Mouse (Mus musculus) small intestine, adult 2 months (tissue): ENCODE data around the gene Tenm3. TPM values are rescaled to one million over a fixed set of nuclear protein-coding genes. Genes with fewer than 3 reads are reported as not detected.

Source experiments
- H3K27ac ChIP-seq: fragments of 200-500 bp; 2 replicates; pipeline ENCODE4 v1.5.1; 2012; ENCODE audit warnings: low read depth, low read length, control low read depth, inconsistent platforms; ENCODE audit not compliant: insufficient read depth
- H3K27me3 ChIP-seq: fragments of 200-500 bp; 2 replicates; pipeline ENCODE4 v1.6.1; 2012; ENCODE audit warnings: mild to moderate bottlenecking, moderate library complexity, low read length, inconsistent platforms; ENCODE audit not compliant: control insufficient read depth, insufficient read depth
- H3K36me3 ChIP-seq: fragments of 200-500 bp; 2 replicates; pipeline ENCODE4 v1.6.1; 2012; ENCODE audit warnings: mild to moderate bottlenecking, low read length, control low read depth, inconsistent platforms; ENCODE audit not compliant: control insufficient read depth, insufficient read depth
- H3K4me1 ChIP-seq: fragments of 200-500 bp; 2 replicates; pipeline ENCODE4 v1.6.1; 2012; ENCODE audit warnings: low read length, inconsistent platforms, mixed read lengths; ENCODE audit not compliant: control insufficient read depth, insufficient read depth, insufficient read length
- H3K4me3 ChIP-seq: fragments of 200-500 bp; 2 replicates; pipeline ENCODE4 v1.5.1; 2012; ENCODE audit warnings: low read depth, mild to moderate bottlenecking, control low read depth, inconsistent platforms, low read length, moderate library complexity
- CTCF ChIP-seq: fragments of 200-500 bp; IDR thresholded peaks from 2 replicates; pipeline ENCODE4 v1.5.1; 2012; ENCODE audit warnings: low read depth, mild to moderate bottlenecking, control low read depth, inconsistent platforms, low read length, moderate library complexity, mixed read lengths; ENCODE audit not compliant: insufficient replicate concordance, insufficient read length; ENCODE audit errors: extremely low read depth
- POLR2A ChIP-seq: fragments of 200-500 bp; IDR thresholded peaks from 2 replicates; pipeline ENCODE4 v1.6.1; 2012; ENCODE audit warnings: low read depth, mild to moderate bottlenecking, control low read depth, inconsistent platforms, low read length, moderate library complexity
- WGBS: fragments of 180-500 bp; shearing (Covaris S2); methylation state at CpG from one replicate; pipeline ENCODE4 v1.1.7; 2018; 5-methylcytosine and 5-hydroxymethylcytosine counted together
- polyA plus RNA-seq: library from polyadenylated mRNA; depleted of rRNA; stranded (reverse); fragments of >200 nt; gene quantifications from 2 replicates; pipeline ENCODE4 v1.2.3, GENCODE M21; 2012

The Tenm3 gene
- polyA plus RNA-seq, 1 experiment = 1.6 TPM

DNA sequence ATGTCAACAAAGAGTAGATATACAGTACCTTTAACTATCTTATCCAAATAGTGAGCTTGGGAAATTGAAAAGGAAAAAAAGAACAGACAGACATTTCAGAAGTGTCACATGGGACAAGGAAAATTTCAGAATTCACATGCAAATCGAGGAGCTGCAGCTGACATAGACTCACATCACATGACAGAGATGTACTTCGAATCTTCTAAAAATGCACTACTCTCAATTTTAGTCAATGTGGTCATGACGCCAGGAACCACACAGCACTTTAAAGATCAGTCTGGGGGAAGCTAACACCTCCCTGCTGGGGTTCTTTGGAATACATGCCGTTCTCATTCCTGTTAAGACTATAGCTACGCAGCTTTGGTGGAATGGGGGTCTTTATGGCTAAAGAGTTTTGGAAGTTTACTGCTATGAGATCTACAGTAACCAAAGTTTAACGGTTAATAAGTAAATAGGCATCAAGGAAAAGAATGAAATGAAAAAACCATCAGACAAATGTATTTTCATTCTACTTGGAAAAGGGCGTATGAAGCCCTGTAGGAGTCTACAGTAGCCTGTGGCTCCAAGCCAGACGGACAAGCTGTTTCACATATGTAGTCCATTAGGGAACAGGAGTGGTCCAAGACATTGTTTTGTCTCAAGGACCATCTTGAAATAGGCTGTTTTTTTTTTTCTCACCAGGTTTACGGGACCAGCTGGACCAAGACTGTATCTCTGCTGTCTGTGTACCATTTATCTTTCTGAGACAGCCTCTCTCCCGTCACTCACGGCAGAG lies 530.4 kb downstream of the Tenm3 start:
- TF ChIP-seq POLR2A (no peak), CTCF (no peak)
- WGBS = 84% methylated on average over 11 of the region's 11 CpGs

GRCm38 (mm10) chr8:48311706-48312105 lies 532.0 kb downstream of the Tenm3 start:
- H3K27ac ChIP-seq = no peak overlapping the region
- H3K4me1 ChIP-seq = no peaks in the 10 kb centered on the region
- WGBS = 85% methylated on average over 3 of the region's 3 CpGs
- no peaks in the 10 kb centered on the region for H3K27me3 ChIP-seq
- no peaks in the 10 kb centered on the region for H3K36me3 ChIP-seq
- TF ChIP-seq CTCF (no peak), POLR2A (no peak)
- no peak overlapping the region for H3K4me3 ChIP-seq

More for the DNA sequence above, 530.4 kb downstream of the Tenm3 start:
- Histone ChIP-seq H3K27me3 (no peaks in the 10 kb centered on the region), H3K4me3 (no peak overlapping the region), H3K4me1 (no peaks in the 10 kb centered on the region), H3K36me3 (no peaks in the 10 kb centered on the region), H3K27ac (no peak overlapping the region)

GRCm38 (mm10) chr8:48310240-48310849 lies 533.4 kb downstream of the Tenm3 start:
- TF ChIP-seq CTCF = no peak
- no peak for TF ChIP-seq POLR2A
- H3K36me3 ChIP-seq = no peaks in the 10 kb centered on the region
- H3K27me3 ChIP-seq = no peaks in the 10 kb centered on the region
- H3K27ac ChIP-seq = no peak overlapping the region
- no peak overlapping the region for H3K4me3 ChIP-seq
- WGBS = 75% methylated on average over 10 of the region's 10 CpGs
- no peaks in the 10 kb centered on the region for H3K4me1 ChIP-seq

DNA sequence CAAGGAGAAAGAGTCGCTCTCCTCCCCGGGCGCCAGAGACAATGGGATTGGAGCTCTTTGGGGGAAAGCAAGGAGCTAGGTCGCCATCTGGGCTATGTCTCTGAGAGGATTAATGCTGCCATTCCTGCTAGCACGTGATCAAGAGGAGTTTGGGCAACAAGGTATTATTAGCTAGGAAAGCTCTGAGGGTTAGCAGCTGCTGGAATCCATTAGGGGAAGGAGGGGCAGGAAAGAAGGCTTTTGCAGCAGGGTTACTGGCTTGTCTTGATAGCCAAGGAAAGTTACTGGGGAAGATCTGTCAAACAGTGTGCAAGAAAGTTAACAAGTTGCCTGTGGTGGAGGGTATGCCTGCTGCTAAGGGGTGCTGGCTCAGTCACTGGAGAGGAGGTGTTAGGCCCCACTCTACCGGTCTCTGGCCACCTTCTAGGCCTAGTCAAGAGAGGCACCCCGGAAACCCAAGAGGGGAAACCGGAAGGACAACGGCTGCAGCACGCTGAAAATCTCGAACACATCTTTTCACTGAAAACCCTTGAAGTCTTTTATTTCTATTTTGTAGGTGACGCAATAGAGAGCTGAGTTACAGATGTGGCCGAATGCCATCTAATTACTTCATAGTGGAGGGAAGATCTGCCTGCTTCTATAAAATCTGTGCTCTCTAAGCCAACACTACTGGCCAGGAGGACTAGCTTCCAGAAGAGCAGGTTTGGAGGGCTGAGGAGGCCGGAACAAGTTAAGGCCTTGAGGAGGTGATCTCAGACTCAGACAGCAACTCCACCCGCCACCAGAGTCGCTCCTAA lies 534.4 kb downstream of the Tenm3 start:
- H3K36me3 ChIP-seq = no peaks in the 10 kb centered on the region
- TF ChIP-seq POLR2A (no peak), CTCF (no peak)
- no peak overlapping the region for H3K27ac ChIP-seq
- H3K4me1 ChIP-seq = no peaks in the 10 kb centered on the region
- H3K4me3 ChIP-seq = no peak overlapping the region
- no peaks in the 10 kb centered on the region for H3K27me3 ChIP-seq
- 70% methylated on average over 16 of the region's 16 CpGs for whole genome bisulfite sequencing

GRCm38 (mm10) chr8:48304224-48304623 lies 539.5 kb downstream of the Tenm3 start:
- Histone ChIP-seq H3K4me1 (no peaks in the 10 kb centered on the region), H3K27ac (no peak overlapping the region), H3K36me3 (no peaks in the 10 kb centered on the region), H3K27me3 (no peaks in the 10 kb centered on the region), H3K4me3 (no peak overlapping the region)
- WGBS = 73% methylated on average over 7 of the region's 7 CpGs
- no peak for TF ChIP-seq CTCF
- TF ChIP-seq POLR2A = no peak

DNA sequence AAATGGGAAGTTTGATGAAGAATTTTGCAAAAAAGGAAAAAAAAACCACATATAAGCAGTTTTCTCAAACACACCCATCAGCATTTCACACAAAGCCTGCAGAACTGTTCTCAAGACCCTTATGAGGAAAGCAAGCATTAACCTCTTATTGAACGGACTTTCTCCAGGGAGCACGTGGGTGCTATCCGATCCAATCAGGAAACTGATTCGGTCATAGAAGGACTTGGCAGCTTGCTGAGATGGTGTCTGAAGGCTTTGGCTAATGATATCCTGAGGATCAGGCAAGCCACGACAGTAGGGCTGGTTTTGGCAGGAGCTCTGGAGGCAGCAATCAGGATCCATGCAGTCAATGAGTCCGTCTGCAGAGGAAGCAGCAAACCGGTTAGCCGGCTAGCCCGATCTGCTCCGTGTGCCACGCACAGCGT lies 543.1 kb downstream of the Tenm3 start:
- 75% methylated on average over 12 of the region's 12 CpGs for WGBS
- H3K27me3 ChIP-seq = no peaks in the 10 kb centered on the region
- H3K27ac ChIP-seq = no peak overlapping the region
- no peaks in the 10 kb centered on the region for H3K4me1 ChIP-seq
- no peak for TF ChIP-seq POLR2A
- no peak for TF ChIP-seq CTCF
- no peaks in the 10 kb centered on the region for H3K36me3 ChIP-seq
- H3K4me3 ChIP-seq = no peak overlapping the region

- H3K36me3 ChIP-seq = no peaks in the 10 kb centered on the region
- TF ChIP-seq CTCF (no peak), POLR2A (no peak)
- no peaks in the 10 kb centered on the region for H3K4me1 ChIP-seq
- no peak overlapping the region for H3K4me3 ChIP-seq
- 72% methylated on average over 8 of the region's 8 CpGs for WGBS
- H3K27me3 ChIP-seq = no peaks in the 10 kb centered on the region
- H3K27ac ChIP-seq = no peak overlapping the region
These were observed 543.7 kb downstream of the Tenm3 start for GRCm38 (mm10) chr8:48300061-48300460.
